Mouse (Mus musculus) megakaryocyte, embryonic 14.5 days (primary cell): ENCODE results near the gene 4931429L15Rik.

Experiments
- FLI1 ChIP-seq: IDR thresholded peaks from 2 replicates; pipeline ENCODE4 v1.6.1; 2012; ENCODE audit warnings: low read length, inconsistent platforms, mixed read lengths
- GATA1 ChIP-seq: IDR thresholded peaks from 3 replicates; pipeline ENCODE4 v1.6.1; 2012; ENCODE audit warnings: mixed read lengths, low read length, inconsistent platforms, borderline replicate concordance

- TF ChIP-seq GATA1: no peak
- no peak for TF ChIP-seq FLI1
Observed at GRCm38 (mm10) chr9:46338384-46338783, 18.6 kb upstream of the 4931429L15Rik start.
